Mouse (Mus musculus): ENCODE measurements around the gene Dock2.

- TF ChIP-seq CTCF (IDR thresholded peaks at IDR 0.05; ENCODE audit: borderline replicate concordance, insufficient read depth, low read length) (no peak), POLR2A (IDR thresholded peaks at IDR 0.05; ENCODE audit: low read depth, low read length) (no peak)
Observed at GRCm38 (mm10) chr11:34468571-34468970, 315.1 kb downstream of the Dock2 start.

Measured in embryonic fibroblast, embryonic 13.5 days (primary cell).